Mouse (Mus musculus) heart, embryonic 15.5 days (tissue): ENCODE results near the gene Gm3558. TPM values are rescaled to one million over a fixed set of nuclear protein-coding genes. Genes with fewer than 3 reads are reported as not detected.
"Not testable (repeated sequence)": the region's sequence is repeated elsewhere in the genome, so short reads cannot be mapped to it uniquely, and the experiment has no call there.

Experiments used
- ATAC-seq: fragments of 200-750 bp; cut with Nextera tagmentation; replicated peaks from 2 replicates; pipeline ENCODE4 v1.8.0; 2017; ENCODE audit warnings: low read depth, moderate TSS enrichment; ENCODE audit not compliant: insufficient number of reproducible peaks, insufficient read depth, low FRiP score
- H3K27ac ChIP-seq: fragments of 300-500 bp; sonication (generic); 2 replicates; pipeline ENCODE4 v1.5.1; 2015; ENCODE audit warnings: mild to moderate bottlenecking, inconsistent platforms
- H3K27me3 ChIP-seq: fragments of 300-500 bp; sonication (generic); 2 replicates; pipeline ENCODE4 v1.6.1; 2015; ENCODE audit warnings: inconsistent platforms
- H3K36me3 ChIP-seq: fragments of 300-500 bp; sonication (generic); 2 replicates; pipeline ENCODE4 v1.6.1; 2015; ENCODE audit warnings: mild to moderate bottlenecking, inconsistent platforms
- H3K4me1 ChIP-seq: fragments of 300-500 bp; sonication (generic); replicated peaks from 2 replicates; pipeline ENCODE4 v1.6.1; 2015; ENCODE audit warnings: inconsistent platforms
- H3K4me2 ChIP-seq: fragments of 300-500 bp; sonication (generic); 2 replicates; pipeline ENCODE4 v1.6.1; 2015; ENCODE audit warnings: inconsistent platforms, mild to moderate bottlenecking, moderate library complexity
- H3K4me3 ChIP-seq: fragments of 300-500 bp; sonication (generic); 2 replicates; pipeline ENCODE4 v1.5.1; 2015; ENCODE audit warnings: mild to moderate bottlenecking, inconsistent platforms
- H3K9ac ChIP-seq: fragments of 300-500 bp; sonication (generic); 2 replicates; pipeline ENCODE4 v1.6.1; 2015; ENCODE audit warnings: mild to moderate bottlenecking, inconsistent platforms
- H3K9me3 ChIP-seq: fragments of 300-500 bp; sonication (generic); replicated peaks from 2 replicates; pipeline ENCODE4 v1.6.1; 2016; ENCODE audit warnings: inconsistent platforms
- WGBS: fragments of 180-500 bp; shearing (Covaris S2); methylation state at CpG from one replicate; pipeline ENCODE4 v1.1.7; 2015; ENCODE audit warnings: mixed read lengths; 5-methylcytosine and 5-hydroxymethylcytosine counted together
- polyA plus RNA-seq: library from polyadenylated mRNA; unstranded; fragments of >200 nt; fragmentation: Nextera tagmentation; extraction: Ambion mirVana; gene quantifications from 2 replicates; pipeline ENCODE4 v1.2.1, GENCODE M21; 2015

Gm3558 gene
- polyA plus RNA-seq: 0.34 and 0.44 TPM in 2 replicates

GRCm38 (mm10) chr14:7568382-7568781, at the start of gene Gm3558:
Gene Gm3558 (minus strand): TSS chr14:7568566.
- H3K36me3 ChIP-seq, H3K27ac ChIP-seq, H3K9ac ChIP-seq, H3K27me3 ChIP-seq, H3K9me3 ChIP-seq, H3K4me1 ChIP-seq, ATAC-seq: not testable (repeated sequence)
- peak within 1 kb of the TSS; percentile 47 for H3K4me3 ChIP-seq
- H3K4me2 ChIP-seq: peak within 1 kb of the TSS; percentile 79
- no CpG with 5 or more reads among the region's 34 CpGs for WGBS

- ATAC-seq: not testable (repeated sequence)
Measured at GRCm38 (mm10) chr14:7595492-7595891, 27.1 kb upstream of the Gm3558 start, which contains the start of gene Gm10338. Gene Gm10338 (minus strand): TSS chr14:7595592.

GRCm38 (mm10) chr14:7567890-7568289, 476 bp downstream of the Gm3558 start:
- not testable (repeated sequence) for ATAC-seq

More at GRCm38 (mm10) chr14:7595492-7595891, 27.1 kb upstream of the Gm3558 start, which contains the start of gene Gm10338:
- not testable (repeated sequence) for H3K9me3 ChIP-seq, H3K27ac ChIP-seq, H3K36me3 ChIP-seq, H3K27me3 ChIP-seq, H3K4me2 ChIP-seq, H3K4me1 ChIP-seq, H3K4me3 ChIP-seq, H3K9ac ChIP-seq
- WGBS: no CpG with 5 or more reads among the region's 2 CpGs

GRCm38 (mm10) chr14:7567266-7567665, 1.1 kb downstream of the Gm3558 start:
- not testable (repeated sequence) for H3K9ac ChIP-seq, H3K9me3 ChIP-seq, H3K4me1 ChIP-seq, H3K4me3 ChIP-seq, H3K36me3 ChIP-seq, H3K4me2 ChIP-seq, ATAC-seq, H3K27me3 ChIP-seq, H3K27ac ChIP-seq
- WGBS: 6% methylated on average over 8 of the region's 9 CpGs

More at GRCm38 (mm10) chr14:7567890-7568289, 476 bp downstream of the Gm3558 start:
- H3K27ac ChIP-seq, H3K27me3 ChIP-seq, H3K9ac ChIP-seq, H3K4me1 ChIP-seq, H3K9me3 ChIP-seq, H3K36me3 ChIP-seq: not testable (repeated sequence)
- H3K4me2 ChIP-seq: peak overlapping the region; percentile 79
- under 1% methylated on average over 22 of the region's 27 CpGs for WGBS
- H3K4me3 ChIP-seq: peak overlapping the region; percentile 47

Other genes starting within 250 kb of the Gm3558 start
- not detected in 2 replicates for gene Gm5797, start 236.2 kb downstream of the Gm3558 start, polyA plus RNA-seq
- gene Gm8374, start 203.4 kb downstream of the Gm3558 start, polyA plus RNA-seq: not detected in 2 replicates
- gene Gm3755, start 117.6 kb downstream of the Gm3558 start, polyA plus RNA-seq: not detected in 2 replicates
- gene Gm3752, start 84.8 kb downstream of the Gm3558 start, polyA plus RNA-seq: 0.47 and 1.5 TPM in 2 replicates
- not detected in 2 replicates for gene Gm10338, start 27.0 kb upstream of the Gm3558 start, polyA plus RNA-seq
- not detected in 2 replicates for gene Gm10128, start 75.4 kb upstream of the Gm3558 start, polyA plus RNA-seq
- not detected in 2 replicates for gene Gm26661, start 223.0 kb upstream of the Gm3558 start, polyA plus RNA-seq
- 7.4 and 12.1 TPM in 2 replicates for gene Flnb, start 249.4 kb upstream of the Gm3558 start, polyA plus RNA-seq